Mouse (Mus musculus): ENCODE data around the gene Gm20425. TPM values are rescaled to one million over a fixed set of nuclear protein-coding genes. Genes with fewer than 3 reads are reported as not detected.

The Gm20425 gene
- 3.3 TPM in 1 of 2 replicates, not detected in the other for polyA plus RNA-seq (2015; fragmentation: Nextera tagmentation; extraction: Ambion mirVana)

DNA sequence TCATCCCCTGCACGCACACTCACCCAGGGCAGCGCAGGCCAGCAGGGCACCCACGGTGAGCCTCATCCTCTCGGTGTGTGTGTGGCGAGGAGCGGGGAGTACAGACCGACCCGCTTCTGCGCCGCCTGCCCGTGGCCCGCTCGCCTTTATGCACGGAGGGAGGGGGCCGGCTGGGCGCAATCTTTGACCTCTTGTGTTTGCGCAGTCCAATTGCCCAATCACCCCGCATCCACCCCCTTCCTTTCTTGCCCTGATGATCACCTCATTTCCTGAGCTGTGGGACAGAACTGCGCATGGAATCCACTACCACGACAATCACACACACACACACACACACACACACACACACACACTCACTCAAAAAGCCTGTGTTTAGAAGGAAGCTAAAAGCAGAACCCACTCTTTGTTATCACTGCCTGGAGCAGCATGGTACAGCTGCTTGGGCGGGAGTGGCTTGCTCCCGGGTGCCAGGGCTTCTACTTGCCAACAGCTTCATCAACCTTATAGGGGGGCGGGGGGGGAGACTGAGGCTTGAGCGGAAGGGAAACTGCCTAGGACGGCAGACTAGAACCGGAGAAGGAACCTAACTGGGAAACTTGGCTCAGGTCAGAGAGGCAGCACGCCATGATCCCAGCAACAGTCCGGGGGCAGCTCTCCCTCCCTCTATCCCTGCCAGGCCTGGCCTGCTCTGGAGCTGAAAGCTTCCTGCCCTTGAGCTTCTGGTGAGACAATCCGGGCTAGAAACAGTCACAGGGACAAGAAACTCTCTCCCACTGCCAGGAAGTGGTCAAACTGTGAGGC is at the start of gene Gm20425, which contains the start of gene Trf:
TSS of gene Gm20425 (minus strand) at position 157 of the 801 bp plus-strand sequence.
TSS of gene Trf (minus strand) at position 294 of the 801 bp plus-strand sequence.
- peak within 1 kb of the TSS; percentile 35 for H3K4me2 ChIP-seq
- H3K9me3 ChIP-seq (replicated peaks), result no peaks in the 10 kb centered on the region
- no peaks in the 10 kb centered on the region for H3K36me3 ChIP-seq (ENCODE audit: poor library complexity, severe bottlenecking)
- ATAC-seq, result peak; percentile 70
- H3K27me3 ChIP-seq, result no peaks in the 10 kb centered on the region
- H3K9ac ChIP-seq, result peak within 1 kb of the TSS; percentile 30; the same call in 1 of the 2 replicates
- 64% methylated on average over 29 of the region's 29 CpGs for WGBS
- 0 out of 2 replicates have a peak within 1 kb of the TSS, but pooled peaks have one; percentile 20 for H3K27ac ChIP-seq
- H3K4me1 ChIP-seq, result peaks cover 5% of the 10 kb centered on the region; the same call in 1 of the 2 replicates
- H3K4me3 ChIP-seq, result peak within 1 kb of the TSS; percentile 16; the same call in 1 of the 2 replicates

- Histone ChIP-seq H3K9ac (no peak overlapping the region), H3K27ac (no peak overlapping the region), H3K4me1 (no peaks in the 10 kb centered on the region), H3K9me3 (replicated peaks) (no peaks in the 10 kb centered on the region), H3K4me3 (no peak overlapping the region), H3K27me3 (no peaks in the 10 kb centered on the region), H3K4me2 (no peak overlapping the region), H3K36me3 (ENCODE audit: poor library complexity, severe bottlenecking) (no peaks in the 10 kb centered on the region)
- 86% methylated on average over 6 of the region's 6 CpGs for WGBS
- ATAC-seq, result no peak
These were observed 46.8 kb upstream of the Gm20425 start for GRCm38 (mm10) chr9:103276876-103277275.

- WGBS, result 76% methylated on average over 1 of the region's 1 CpGs
- ATAC-seq, result no peak
- Histone ChIP-seq H3K4me2 (no peak overlapping the region), H3K4me1 (peaks cover 8% of the 10 kb centered on the region), H3K9me3 (replicated peaks) (no peaks in the 10 kb centered on the region), H3K27me3 (no peaks in the 10 kb centered on the region), H3K4me3 (no peak overlapping the region), H3K27ac (no peak overlapping the region), H3K9ac (no peak overlapping the region), H3K36me3 (ENCODE audit: poor library complexity, severe bottlenecking) (no peaks in the 10 kb centered on the region)
These were observed 45.6 kb upstream of the Gm20425 start for GRCm38 (mm10) chr9:103275676-103276075.

DNA sequence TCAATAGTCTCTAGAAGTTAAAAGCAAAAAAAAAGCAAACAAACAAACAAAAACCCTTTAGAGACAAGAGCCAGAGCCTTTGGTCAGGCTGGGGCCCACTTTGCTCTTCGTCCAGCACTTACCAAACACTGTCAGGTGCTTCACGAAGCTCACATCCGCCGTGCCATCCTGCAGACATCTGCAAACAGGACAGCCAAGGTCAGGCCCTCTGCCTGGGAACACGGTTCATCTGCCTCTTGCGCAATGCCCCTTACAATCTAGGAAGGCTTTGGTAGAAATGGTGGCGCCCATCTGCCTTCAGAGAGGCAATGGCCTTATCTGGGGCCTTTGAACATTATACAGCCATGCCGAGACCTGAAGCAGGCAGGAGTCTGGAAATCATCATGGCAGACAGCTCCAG is 44.7 kb upstream of the Gm20425 start:
- no peak overlapping the region for H3K27ac ChIP-seq
- 88% methylated on average over 8 of the region's 8 CpGs for WGBS
- H3K36me3 ChIP-seq (ENCODE audit: poor library complexity, severe bottlenecking), result no peaks in the 10 kb centered on the region
- no peak overlapping the region for H3K4me3 ChIP-seq
- H3K9me3 ChIP-seq (replicated peaks), result no peaks in the 10 kb centered on the region
- no peak overlapping the region for H3K9ac ChIP-seq
- no peak overlapping the region for H3K4me2 ChIP-seq
- peaks cover 8% of the 10 kb centered on the region for H3K4me1 ChIP-seq
- ATAC-seq, result no peak
- H3K27me3 ChIP-seq, result no peaks in the 10 kb centered on the region

GRCm38 (mm10) chr9:103271104-103271503 is 41.0 kb upstream of the Gm20425 start:
- WGBS, result 27% methylated on average over 4 of the region's 4 CpGs
- Histone ChIP-seq H3K36me3 (ENCODE audit: poor library complexity, severe bottlenecking) (no peaks in the 10 kb centered on the region), H3K9me3 (replicated peaks) (no peaks in the 10 kb centered on the region), H3K4me3 (no peak overlapping the region), H3K27ac (no peak overlapping the region), H3K9ac (no peak overlapping the region), H3K27me3 (no peaks in the 10 kb centered on the region), H3K4me1 (peaks cover 8% of the 10 kb centered on the region), H3K4me2 (no peak overlapping the region)
- ATAC-seq, result no peak

DNA sequence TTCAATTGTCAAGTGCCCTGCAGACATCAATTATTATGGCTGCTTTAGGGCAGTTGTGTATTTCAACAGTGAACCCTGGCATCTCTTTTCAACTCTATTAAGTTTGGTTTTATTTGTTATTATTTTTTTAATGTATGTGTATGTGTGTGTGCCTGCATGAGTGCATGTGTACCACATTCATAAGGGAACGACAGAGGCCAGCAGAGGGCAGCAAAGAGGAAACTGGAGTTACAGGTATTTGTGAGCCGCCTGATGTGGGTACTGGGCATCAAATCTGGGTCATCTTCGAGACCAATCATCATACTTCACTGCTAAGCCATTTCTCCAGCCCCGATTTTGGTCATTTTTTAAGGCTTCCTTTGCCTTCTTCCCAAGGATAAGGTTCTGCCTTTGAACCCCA is 35.7 kb upstream of the Gm20425 start:
- H3K9me3 ChIP-seq (replicated peaks), result no peaks in the 10 kb centered on the region
- H3K4me3 ChIP-seq, result no peak overlapping the region
- H3K4me1 ChIP-seq, result no peaks in the 10 kb centered on the region
- H3K36me3 ChIP-seq (ENCODE audit: poor library complexity, severe bottlenecking), result no peaks in the 10 kb centered on the region
- H3K27ac ChIP-seq, result no peak overlapping the region
- WGBS, result 88% methylated on average over 4 of the region's 4 CpGs
- ATAC-seq, result no peak
- H3K27me3 ChIP-seq, result no peaks in the 10 kb centered on the region
- H3K9ac ChIP-seq, result no peak overlapping the region
- no peak overlapping the region for H3K4me2 ChIP-seq

DNA sequence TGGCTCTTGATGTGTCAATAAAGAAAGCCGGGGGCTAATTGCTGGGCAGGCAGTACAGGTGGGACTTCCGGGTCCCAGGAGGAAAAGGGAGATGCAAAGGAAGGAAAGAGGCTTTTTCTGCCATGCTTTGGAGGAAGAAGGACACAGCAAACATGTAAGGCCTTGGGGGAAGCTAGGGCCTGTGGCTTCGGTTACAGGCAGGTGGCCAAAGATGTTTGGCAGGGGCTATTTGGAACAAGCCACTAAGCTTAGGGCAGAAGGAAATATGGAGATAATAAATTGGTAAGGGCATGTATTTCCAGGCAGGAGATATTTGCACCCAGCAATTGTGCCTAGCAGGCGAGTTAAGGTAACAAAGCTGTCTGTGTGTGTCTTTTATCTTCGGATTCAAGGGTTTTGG is 22.8 kb upstream of the Gm20425 start:
- H3K27me3 ChIP-seq, result no peaks in the 10 kb centered on the region
- H3K9me3 ChIP-seq (replicated peaks), result no peaks in the 10 kb centered on the region
- H3K4me3 ChIP-seq, result no peak overlapping the region
- no peak for ATAC-seq
- no peak overlapping the region for H3K9ac ChIP-seq
- no peak overlapping the region for H3K27ac ChIP-seq
- H3K36me3 ChIP-seq (ENCODE audit: poor library complexity, severe bottlenecking), result no peaks in the 10 kb centered on the region
- H3K4me1 ChIP-seq, result no peaks in the 10 kb centered on the region
- no peak overlapping the region for H3K4me2 ChIP-seq
- 77% methylated on average over 5 of the region's 5 CpGs for WGBS

DNA sequence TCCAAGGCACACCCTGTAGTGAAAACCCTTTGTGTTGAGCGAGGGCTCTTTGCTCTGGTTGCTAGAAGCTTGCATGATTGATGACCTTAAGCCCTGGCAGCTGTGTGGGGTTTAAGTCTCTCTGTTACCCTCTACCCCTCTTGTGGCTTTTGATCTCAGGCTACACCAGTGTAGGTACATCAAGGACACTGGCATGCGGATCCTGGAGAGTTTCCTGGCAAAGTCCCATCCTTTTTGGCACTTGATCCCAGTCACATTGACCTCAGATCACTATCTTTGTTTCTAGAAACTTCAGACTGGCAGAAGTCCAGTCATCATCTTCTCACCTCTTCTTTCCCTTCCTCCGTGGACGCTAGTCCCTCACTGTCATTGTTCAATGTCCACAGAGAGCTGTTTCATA is 18.5 kb upstream of the Gm20425 start:
- Histone ChIP-seq H3K4me1 (no peaks in the 10 kb centered on the region), H3K27me3 (no peaks in the 10 kb centered on the region), H3K9ac (no peak overlapping the region), H3K4me2 (no peak overlapping the region), H3K9me3 (replicated peaks) (no peaks in the 10 kb centered on the region), H3K36me3 (ENCODE audit: poor library complexity, severe bottlenecking) (no peaks in the 10 kb centered on the region), H3K27ac (no peak overlapping the region), H3K4me3 (no peak overlapping the region)
- WGBS, result 67% methylated on average over 4 of the region's 4 CpGs
- no peak for ATAC-seq

DNA sequence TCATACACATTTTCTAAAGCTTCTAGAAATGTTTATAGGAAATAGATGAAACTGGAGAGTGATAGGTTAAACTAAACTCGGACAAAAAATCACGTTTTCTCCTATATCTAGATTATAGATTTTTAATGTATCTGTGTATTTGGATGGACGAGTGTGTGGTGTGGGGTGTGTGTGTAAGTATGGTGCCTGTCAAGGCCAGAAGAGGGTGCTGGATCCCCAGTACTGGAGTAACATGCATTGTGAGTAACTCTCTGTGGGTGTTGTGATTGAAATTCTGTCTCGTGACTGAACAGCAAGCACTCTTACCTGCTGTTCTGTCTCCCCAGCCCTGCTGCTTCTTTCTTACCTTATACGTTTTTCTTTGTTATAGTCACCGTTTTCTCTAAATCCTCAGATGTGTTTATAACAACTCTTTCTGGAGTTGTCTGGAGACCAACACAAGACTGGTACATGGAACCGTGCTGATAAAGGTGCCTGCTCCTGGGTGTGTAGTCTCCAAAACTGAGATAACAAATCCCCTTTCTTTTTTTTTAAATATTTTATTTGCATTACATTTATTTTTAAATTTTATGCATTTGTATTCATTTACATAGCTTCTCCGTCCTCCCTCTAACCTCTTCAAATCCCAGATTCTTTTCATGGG is 16.5 kb upstream of the Gm20425 start:
- Histone ChIP-seq H3K36me3 (ENCODE audit: poor library complexity, severe bottlenecking) (no peaks in the 10 kb centered on the region), H3K27me3 (no peaks in the 10 kb centered on the region), H3K4me3 (no peak overlapping the region), H3K4me2 (no peak overlapping the region), H3K9me3 (replicated peaks) (no peaks in the 10 kb centered on the region), H3K9ac (no peak overlapping the region), H3K4me1 (no peaks in the 10 kb centered on the region), H3K27ac (no peak overlapping the region)
- WGBS, result 87% methylated on average over 8 of the region's 8 CpGs
- no peak for ATAC-seq

GRCm38 (mm10) chr9:103243640-103244039 is 13.5 kb upstream of the Gm20425 start:
- Histone ChIP-seq H3K9ac (no peak overlapping the region), H3K9me3 (replicated peaks) (no peaks in the 10 kb centered on the region), H3K4me2 (no peak overlapping the region), H3K27me3 (no peaks in the 10 kb centered on the region), H3K27ac (no peak overlapping the region), H3K4me1 (no peaks in the 10 kb centered on the region), H3K4me3 (no peak overlapping the region), H3K36me3 (ENCODE audit: poor library complexity, severe bottlenecking) (no peaks in the 10 kb centered on the region)
- 93% methylated on average over 4 of the region's 4 CpGs for WGBS
- no peak for ATAC-seq

DNA sequence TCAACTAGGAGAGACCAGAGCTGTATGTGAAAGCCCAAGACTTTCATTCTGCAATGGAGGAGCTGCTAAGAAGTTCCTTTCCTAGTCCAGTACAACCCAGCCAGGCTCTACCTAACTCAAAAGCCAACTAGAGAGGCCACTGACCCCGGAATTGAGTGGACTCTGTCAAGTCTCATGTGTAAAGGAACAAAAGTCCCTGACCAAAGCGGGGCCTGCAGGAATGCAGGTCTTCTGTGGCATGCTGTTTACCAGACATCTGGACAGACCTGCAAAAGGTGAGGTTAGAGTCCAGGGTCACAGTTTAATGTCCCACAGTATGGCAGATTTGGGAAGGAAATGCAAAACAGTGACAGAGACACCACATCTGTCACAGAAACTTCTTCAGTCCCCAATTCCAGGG is 11.1 kb upstream of the Gm20425 start:
- ATAC-seq, result no peak
- no peak overlapping the region for H3K4me3 ChIP-seq
- 86% methylated on average over 2 of the region's 2 CpGs for WGBS
- H3K36me3 ChIP-seq (ENCODE audit: poor library complexity, severe bottlenecking), result no peaks in the 10 kb centered on the region
- no peaks in the 10 kb centered on the region for H3K4me1 ChIP-seq
- H3K4me2 ChIP-seq, result no peak overlapping the region
- H3K9me3 ChIP-seq (replicated peaks), result no peaks in the 10 kb centered on the region
- no peak overlapping the region for H3K9ac ChIP-seq
- H3K27ac ChIP-seq, result no peak overlapping the region
- no peaks in the 10 kb centered on the region for H3K27me3 ChIP-seq

GRCm38 (mm10) chr9:103239471-103239870 is 9.4 kb upstream of the Gm20425 start:
- no peaks in the 10 kb centered on the region for H3K36me3 ChIP-seq (ENCODE audit: poor library complexity, severe bottlenecking)
- no peaks in the 10 kb centered on the region for H3K9me3 ChIP-seq (replicated peaks)
- no peaks in the 10 kb centered on the region for H3K4me1 ChIP-seq
- ATAC-seq, result no peak
- no peak overlapping the region for H3K9ac ChIP-seq
- H3K27ac ChIP-seq, result no peak overlapping the region
- no peaks in the 10 kb centered on the region for H3K27me3 ChIP-seq
- H3K4me3 ChIP-seq, result no peak overlapping the region
- H3K4me2 ChIP-seq, result no peak overlapping the region
- WGBS, result 79% methylated on average over 6 of the region's 6 CpGs
